Mouse (Mus musculus) brain, embryonic 14.5 days (tissue): Measurements from ENCODE around the gene Fam114a2.

ENCODE experiments used
- CTCF ChIP-seq: fragments of 200-500 bp; IDR thresholded peaks from 2 replicates; pipeline ENCODE4 v1.5.1; 2012; ENCODE audit warnings: inconsistent platforms, mild to moderate bottlenecking, moderate library complexity, borderline replicate concordance; ENCODE audit not compliant: insufficient read depth, insufficient read length; ENCODE audit errors: extremely low read depth
- POLR2A ChIP-seq: fragments of 200-500 bp; IDR thresholded peaks from 2 replicates; pipeline ENCODE4 v1.6.1; 2012; ENCODE audit warnings: mild to moderate bottlenecking, inconsistent platforms, borderline replicate concordance; ENCODE audit not compliant: poor library complexity, insufficient read depth, insufficient read length, severe bottlenecking; ENCODE audit errors: extremely low read depth

DNA sequence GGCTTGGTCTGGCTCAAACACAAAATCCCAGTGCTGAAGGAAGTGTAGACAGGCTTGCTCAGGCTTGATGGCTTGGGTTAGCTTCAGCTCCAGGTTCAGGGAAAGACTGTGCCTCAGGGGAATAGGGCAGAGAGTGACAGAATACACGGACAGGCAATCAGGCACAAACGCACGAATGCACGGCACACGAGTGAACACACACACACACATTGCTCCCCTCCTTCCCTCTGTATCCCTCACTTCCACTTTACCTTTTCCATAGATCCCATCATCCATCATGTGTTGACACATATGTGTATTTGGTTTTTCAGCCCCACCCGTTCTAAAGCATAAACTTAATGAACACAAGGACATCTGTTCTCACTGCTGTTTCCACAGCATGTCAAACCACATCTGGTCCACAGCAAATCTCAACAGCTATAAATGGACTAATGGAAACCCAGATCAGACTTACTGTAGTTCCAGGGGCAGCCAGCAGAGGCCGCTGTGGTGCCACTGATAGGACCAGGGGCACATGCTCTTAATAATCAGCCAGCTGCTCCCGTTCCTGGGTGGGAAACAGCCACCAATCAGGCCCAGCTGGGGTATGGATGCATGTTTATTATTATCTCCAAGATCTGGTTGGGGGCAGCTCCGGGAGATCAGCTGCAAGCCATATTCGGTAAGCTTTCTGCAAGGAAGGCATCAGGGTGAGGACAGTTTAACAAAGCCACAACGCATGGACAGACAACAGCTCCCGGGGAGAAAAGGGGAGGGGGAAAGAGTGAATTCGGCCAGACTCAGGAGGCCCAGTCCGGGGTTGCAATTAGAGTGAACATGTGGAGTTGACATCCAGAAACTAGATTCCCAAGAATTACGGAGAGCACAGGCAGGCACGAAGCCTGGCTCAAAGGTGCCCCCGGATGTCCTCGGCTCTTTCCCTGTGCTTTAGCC lies 30.5 kb upstream of the Fam114a2 start:
- TF ChIP-seq CTCF (peak; percentile 95), POLR2A (no peak)
